Mouse (Mus musculus): Measurements from ENCODE around the gene Bckdhb. TPM values are rescaled to one million over a fixed set of nuclear protein-coding genes. Genes with fewer than 3 reads are reported as not detected.
"Not testable (repeated sequence)": the region's sequence is repeated elsewhere in the genome, so short reads cannot be mapped to it uniquely, and the experiment has no call there.

Gene Bckdhb
- total RNA-seq, 2 experiments from 2014 or later, result 34.5 to 39.3 TPM

GRCm38 (mm10) chr9:83956632-83957314 lies 31.8 kb downstream of the Bckdhb start:
- intact Hi-C loops (cut with DNase I), result loop anchor here (5.0 kb wide), 2 partner anchors 1371 to 1731 kb away; partner anchors contain the start of gene Tent5a
- peak; percentile 83 for DNase-seq (ENCODE audit: low spot score in 2 of 2)

GRCm38 (mm10) chr9:83962098-83963086 lies 37.4 kb downstream of the Bckdhb start:
- DNase-seq (ENCODE audit: low spot score in 2 of 2), result peak; percentile 33 to 41
- intact Hi-C loops (cut with DNase I), result loop anchor here (5.0 to 10.0 kb wide), 2 partner anchors 292 to 1780 kb away; no protein-coding TSS in a partner anchor

GRCm38 (mm10) chr9:83963296-83963695 lies 38.4 kb downstream of the Bckdhb start:
- no peak for DNase-seq (ENCODE audit: low spot score in 2 of 2)
- intact Hi-C loops (cut with DNase I), result loop anchor here (5.0 to 10.0 kb wide), 2 partner anchors 292 to 1779 kb away; no protein-coding TSS in a partner anchor

- intact Hi-C loops (cut with DNase I), result loop anchor here (5.0 to 10.0 kb wide), 2 partner anchors 290 to 1778 kb away; no protein-coding TSS in a partner anchor
- no peak for DNase-seq (ENCODE audit: low spot score in 2 of 2)
Measured at GRCm38 (mm10) chr9:83964376-83964775, 39.4 kb downstream of the Bckdhb start.

GRCm38 (mm10) chr9:83967439-83968050 lies 42.6 kb downstream of the Bckdhb start:
- intact Hi-C loops (cut with DNase I), result loop anchor here (10.0 kb wide), 1 partner anchor 287 kb away; no protein-coding TSS in a partner anchor
- DNase-seq (ENCODE audit: low spot score in 2 of 2), result no peak

- no peak for DNase-seq (ENCODE audit: low spot score in 2 of 2)
- intact Hi-C loops (cut with DNase I), result loop anchor here (10.0 kb wide), 1 partner anchor 285 kb away; no protein-coding TSS in a partner anchor
Measured at GRCm38 (mm10) chr9:83969326-83969725, 44.4 kb downstream of the Bckdhb start.

GRCm38 (mm10) chr9:83973467-83973866 lies 48.5 kb downstream of the Bckdhb start:
- intact Hi-C loops (cut with DNase I), result no loop called here
- DNase-seq (ENCODE audit: low spot score in 2 of 2), result no peak

GRCm38 (mm10) chr9:83975811-83976210 lies 50.9 kb downstream of the Bckdhb start:
- intact Hi-C loops (cut with DNase I), result no loop called here
- no peak for DNase-seq (ENCODE audit: low spot score in 2 of 2)

GRCm38 (mm10) chr9:83981234-83981633 lies 56.3 kb downstream of the Bckdhb start:
- DNase-seq (ENCODE audit: low spot score in 2 of 2), result no peak
- intact Hi-C loops (cut with DNase I), result no loop called here

GRCm38 (mm10) chr9:84008961-84009360 lies 84.0 kb downstream of the Bckdhb start:
- intact Hi-C loops (cut with DNase I), result no loop called here

GRCm38 (mm10) chr9:84011146-84011545 lies 86.2 kb downstream of the Bckdhb start:
- DNase-seq (ENCODE audit: low spot score in 2 of 2), result no peak
- intact Hi-C loops (cut with DNase I), result no loop called here

More at GRCm38 (mm10) chr9:84008961-84009360, 84.0 kb downstream of the Bckdhb start:
- DNase-seq (ENCODE audit: low spot score in 2 of 2), result no peak

GRCm38 (mm10) chr9:84018141-84018540 lies 93.2 kb downstream of the Bckdhb start:
- intact Hi-C loops (cut with DNase I); DNase-seq (ENCODE audit: low spot score in 2 of 2): not testable (repeated sequence)

- intact Hi-C loops (cut with DNase I), result no loop called here
- DNase-seq (ENCODE audit: low spot score in 2 of 2), result no peak
Measured at GRCm38 (mm10) chr9:84019627-84020026, 94.7 kb downstream of the Bckdhb start.

- intact Hi-C loops (cut with DNase I), result no loop called here
- no peak for DNase-seq (ENCODE audit: low spot score in 2 of 2)
Measured at GRCm38 (mm10) chr9:84021189-84021588, 96.2 kb downstream of the Bckdhb start.

GRCm38 (mm10) chr9:84028120-84028519 lies 103.2 kb downstream of the Bckdhb start:
- intact Hi-C loops (cut with DNase I), result no loop called here
- DNase-seq (ENCODE audit: low spot score in 2 of 2), result no peak

GRCm38 (mm10) chr9:84030691-84031290 lies 105.8 kb downstream of the Bckdhb start:
- intact Hi-C loops (cut with DNase I), result no loop called here
- DNase-seq (ENCODE audit: low spot score in 2 of 2), result no peak

GRCm38 (mm10) chr9:84031406-84031805 lies 106.5 kb downstream of the Bckdhb start:
- intact Hi-C loops (cut with DNase I), result no loop called here
- DNase-seq (ENCODE audit: low spot score in 2 of 2), result no peak

- intact Hi-C loops (cut with DNase I), result no loop called here
- no peak for DNase-seq (ENCODE audit: low spot score in 2 of 2)
Measured at GRCm38 (mm10) chr9:84032669-84033341, 107.9 kb downstream of the Bckdhb start.

- intact Hi-C loops (cut with DNase I), result no loop called here
- DNase-seq (ENCODE audit: low spot score in 2 of 2), result no peak
Measured at GRCm38 (mm10) chr9:84036046-84036445, 111.1 kb downstream of the Bckdhb start.

Data from left cerebral cortex, postnatal 36 days (tissue).